Mouse (Mus musculus): ENCODE results near the gene Arhgef38. TPM values are rescaled to one million over a fixed set of nuclear protein-coding genes. Genes with fewer than 3 reads are reported as not detected.

Gene Arhgef38
- total RNA-seq, 1 experiment from 2014 or later: not detected

- no peak for ATAC-seq (replicated peaks in 1 of 2; ENCODE audit: insufficient read depth in 1 of 2, low FRiP score in 2 of 2, low TSS enrichment in 1 of 2, low read depth in 1 of 2, poor library complexity in 2 of 2, severe bottlenecking in 2 of 2)
These were observed 124.9 kb downstream of the Arhgef38 start for GRCm38 (mm10) chr3:133109844-133110243.

GRCm38 (mm10) chr3:133108731-133109130 is 126.0 kb downstream of the Arhgef38 start:
- no peak for ATAC-seq (replicated peaks in 1 of 2; ENCODE audit: insufficient read depth in 1 of 2, low FRiP score in 2 of 2, low TSS enrichment in 1 of 2, low read depth in 1 of 2, poor library complexity in 2 of 2, severe bottlenecking in 2 of 2)

GRCm38 (mm10) chr3:133104436-133104835 is 130.3 kb downstream of the Arhgef38 start:
- no peak for ATAC-seq (replicated peaks in 1 of 2; ENCODE audit: insufficient read depth in 1 of 2, low FRiP score in 2 of 2, low TSS enrichment in 1 of 2, low read depth in 1 of 2, poor library complexity in 2 of 2, severe bottlenecking in 2 of 2)

- peak in 1 of 2 experiments; percentile 42; a peak in 1 of 4 replicates for ATAC-seq (replicated peaks in 1 of 2; ENCODE audit: insufficient read depth in 1 of 2, low FRiP score in 2 of 2, low TSS enrichment in 1 of 2, low read depth in 1 of 2, poor library complexity in 2 of 2, severe bottlenecking in 2 of 2)
These were observed 131.0 kb downstream of the Arhgef38 start for GRCm38 (mm10) chr3:133103768-133104167.

- ATAC-seq (replicated peaks in 1 of 2; ENCODE audit: insufficient read depth in 1 of 2, low FRiP score in 2 of 2, low TSS enrichment in 1 of 2, low read depth in 1 of 2, poor library complexity in 2 of 2, severe bottlenecking in 2 of 2): no peak
These were observed 135.8 kb downstream of the Arhgef38 start for GRCm38 (mm10) chr3:133098909-133099308.

- ATAC-seq (replicated peaks in 1 of 2; ENCODE audit: insufficient read depth in 1 of 2, low FRiP score in 2 of 2, low TSS enrichment in 1 of 2, low read depth in 1 of 2, poor library complexity in 2 of 2, severe bottlenecking in 2 of 2): no peak
These were observed 136.4 kb downstream of the Arhgef38 start for GRCm38 (mm10) chr3:133098336-133098735.

GRCm38 (mm10) chr3:133097936-133098335 is 136.8 kb downstream of the Arhgef38 start:
- ATAC-seq (replicated peaks in 1 of 2; ENCODE audit: insufficient read depth in 1 of 2, low FRiP score in 2 of 2, low TSS enrichment in 1 of 2, low read depth in 1 of 2, poor library complexity in 2 of 2, severe bottlenecking in 2 of 2): no peak

- ATAC-seq (replicated peaks in 1 of 2; ENCODE audit: insufficient read depth in 1 of 2, low FRiP score in 2 of 2, low TSS enrichment in 1 of 2, low read depth in 1 of 2, poor library complexity in 2 of 2, severe bottlenecking in 2 of 2): no peak
These were observed 140.4 kb downstream of the Arhgef38 start for GRCm38 (mm10) chr3:133094305-133094704.

- peak in 1 of 2 experiments; percentile 19; a peak in 2 of 4 replicates for ATAC-seq (replicated peaks in 1 of 2; ENCODE audit: insufficient read depth in 1 of 2, low FRiP score in 2 of 2, low TSS enrichment in 1 of 2, low read depth in 1 of 2, poor library complexity in 2 of 2, severe bottlenecking in 2 of 2)
These were observed 141.8 kb downstream of the Arhgef38 start for GRCm38 (mm10) chr3:133092936-133093335.

- ATAC-seq (replicated peaks in 1 of 2; ENCODE audit: insufficient read depth in 1 of 2, low FRiP score in 2 of 2, low TSS enrichment in 1 of 2, low read depth in 1 of 2, poor library complexity in 2 of 2, severe bottlenecking in 2 of 2): peak; percentile 14 to 19; a peak in 3 of 4 replicates
These were observed 142.4 kb downstream of the Arhgef38 start for GRCm38 (mm10) chr3:133092274-133092853.

- ATAC-seq (replicated peaks in 1 of 2; ENCODE audit: insufficient read depth in 1 of 2, low FRiP score in 2 of 2, low TSS enrichment in 1 of 2, low read depth in 1 of 2, poor library complexity in 2 of 2, severe bottlenecking in 2 of 2): peak; percentile 85 to 87
These were observed 143.0 kb downstream of the Arhgef38 start, which contains the start of the genes Ints12 and Gstcd for GRCm38 (mm10) chr3:133091664-133092273. Ints12 (plus strand) TSS chr3:133091840. Gstcd (minus strand) TSS chr3:133092033.

GRCm38 (mm10) chr3:133091121-133091663 is 143.6 kb downstream of the Arhgef38 start:
- peak; percentile 8 to 37 for ATAC-seq (replicated peaks in 1 of 2; ENCODE audit: insufficient read depth in 1 of 2, low FRiP score in 2 of 2, low TSS enrichment in 1 of 2, low read depth in 1 of 2, poor library complexity in 2 of 2, severe bottlenecking in 2 of 2)

- ATAC-seq (replicated peaks in 1 of 2; ENCODE audit: insufficient read depth in 1 of 2, low FRiP score in 2 of 2, low TSS enrichment in 1 of 2, low read depth in 1 of 2, poor library complexity in 2 of 2, severe bottlenecking in 2 of 2): no peak
These were observed 144.3 kb downstream of the Arhgef38 start for GRCm38 (mm10) chr3:133090247-133091120.

- ATAC-seq (replicated peaks in 1 of 2; ENCODE audit: insufficient read depth in 1 of 2, low FRiP score in 2 of 2, low TSS enrichment in 1 of 2, low read depth in 1 of 2, poor library complexity in 2 of 2, severe bottlenecking in 2 of 2): peak; percentile 90 to 93
These were observed 148.9 kb downstream of the Arhgef38 start for GRCm38 (mm10) chr3:133085858-133086257.

- ATAC-seq (replicated peaks in 1 of 2; ENCODE audit: insufficient read depth in 1 of 2, low FRiP score in 2 of 2, low TSS enrichment in 1 of 2, low read depth in 1 of 2, poor library complexity in 2 of 2, severe bottlenecking in 2 of 2): no peak
These were observed 152.0 kb downstream of the Arhgef38 start for GRCm38 (mm10) chr3:133082736-133083135.

GRCm38 (mm10) chr3:133075560-133075959 is 159.2 kb downstream of the Arhgef38 start:
- peak in 1 of 2 experiments; percentile 42; a peak in 1 of 4 replicates for ATAC-seq (replicated peaks in 1 of 2; ENCODE audit: insufficient read depth in 1 of 2, low FRiP score in 2 of 2, low TSS enrichment in 1 of 2, low read depth in 1 of 2, poor library complexity in 2 of 2, severe bottlenecking in 2 of 2)

Data from hematopoietic stem cell, adult 5-6 weeks (primary cell).